Mouse (Mus musculus): Measurements from ENCODE around the gene Dlg2. TPM values are rescaled to one million over a fixed set of nuclear protein-coding genes. Genes with fewer than 3 reads are reported as not detected.

The Dlg2 gene
- total and polyA plus RNA-seq, 2 experiments from 2014 or later = 26.3 to 169 TPM

- DNase-seq (no peak), ATAC-seq (no peak)
- no peak for TF ChIP-seq CTCF (IDR thresholded peaks at IDR 0.05; ENCODE audit: low read depth)
- Histone ChIP-seq H3K9ac (no peak overlapping the region), H3K27ac (ENCODE audit: low read depth, low read length) (no peak overlapping the region), H3K27me3 (ENCODE audit: insufficient read depth, low read length) (no peaks in the 10 kb centered on the region), H3K4me3 (ENCODE audit: low read depth, low read length) (no peak overlapping the region), H3K4me1 (ENCODE audit: insufficient read depth) (0 out of 2 replicates have a peak, but pooled peaks cover 7% of the 10 kb centered on the region), H3K4me2 (ENCODE audit: low read depth) (no peak overlapping the region), H3K36me3 (ENCODE audit: insufficient read depth) (no peaks in the 10 kb centered on the region), H3K9me3 (ENCODE audit: low read length) (no peaks in the 10 kb centered on the region)
These were observed 1843.7 kb downstream of the Dlg2 start for GRCm38 (mm10) chr7:92320181-92320580.

- TF ChIP-seq CTCF (IDR thresholded peaks at IDR 0.05; ENCODE audit: low read depth) = no peak
- no peaks in the 10 kb centered on the region for H3K27me3 ChIP-seq (ENCODE audit: insufficient read depth, low read length)
- H3K9ac ChIP-seq = no peak overlapping the region
- no peaks in the 10 kb centered on the region for H3K36me3 ChIP-seq (ENCODE audit: insufficient read depth)
- H3K4me3 ChIP-seq (ENCODE audit: low read depth, low read length) = no peak overlapping the region
- H3K27ac ChIP-seq (ENCODE audit: low read depth, low read length) = no peak overlapping the region
- H3K9me3 ChIP-seq (ENCODE audit: low read length) = no peaks in the 10 kb centered on the region
- 91% methylated on average over 2 of the region's 2 CpGs for WGBS
- DNase-seq (no peak), ATAC-seq (no peak)
- H3K4me1 ChIP-seq (ENCODE audit: insufficient read depth) = no peaks in the 10 kb centered on the region
- H3K4me2 ChIP-seq (ENCODE audit: low read depth) = no peak overlapping the region
These were observed 1845.3 kb downstream of the Dlg2 start for GRCm38 (mm10) chr7:92321786-92322185.

GRCm38 (mm10) chr7:92322342-92323069, 1846.0 kb downstream of the Dlg2 start:
- H3K4me3 ChIP-seq (ENCODE audit: low read depth, low read length) = no peak overlapping the region
- no peaks in the 10 kb centered on the region for H3K4me1 ChIP-seq (ENCODE audit: insufficient read depth)
- DNase-seq = no peak
- no peaks in the 10 kb centered on the region for H3K9me3 ChIP-seq (ENCODE audit: low read length)
- no peak overlapping the region for H3K4me2 ChIP-seq (ENCODE audit: low read depth)
- H3K27me3 ChIP-seq (ENCODE audit: insufficient read depth, low read length) = no peaks in the 10 kb centered on the region
- WGBS = 66% methylated on average over 13 of the region's 13 CpGs
- H3K9ac ChIP-seq = no peak overlapping the region
- no peaks in the 10 kb centered on the region for H3K36me3 ChIP-seq (ENCODE audit: insufficient read depth)
- H3K27ac ChIP-seq (ENCODE audit: low read depth, low read length) = no peak overlapping the region
- no peak for ATAC-seq
- no peak for TF ChIP-seq CTCF (IDR thresholded peaks at IDR 0.05; ENCODE audit: low read depth)

- Histone ChIP-seq H3K36me3 (ENCODE audit: insufficient read depth) (no peaks in the 10 kb centered on the region), H3K4me3 (ENCODE audit: low read depth, low read length) (no peak overlapping the region), H3K9ac (no peak overlapping the region), H3K4me2 (ENCODE audit: low read depth) (no peak overlapping the region), H3K9me3 (ENCODE audit: low read length) (no peaks in the 10 kb centered on the region), H3K27me3 (ENCODE audit: insufficient read depth, low read length) (no peaks in the 10 kb centered on the region), H3K4me1 (ENCODE audit: insufficient read depth) (no peaks in the 10 kb centered on the region), H3K27ac (ENCODE audit: low read depth, low read length) (no peak overlapping the region)
- ATAC-seq = no peak
- WGBS = 43% methylated on average over 4 of the region's 4 CpGs
- DNase-seq = no peak
- peak; percentile 53 for TF ChIP-seq CTCF (IDR thresholded peaks at IDR 0.05; ENCODE audit: low read depth)
These were observed 1847.2 kb downstream of the Dlg2 start for GRCm38 (mm10) chr7:92323710-92324109.

- no peak for TF ChIP-seq CTCF (IDR thresholded peaks at IDR 0.05; ENCODE audit: low read depth)
- 45% methylated on average over 2 of the region's 2 CpGs for WGBS
- no peak for ATAC-seq
These were observed 1850.9 kb downstream of the Dlg2 start for GRCm38 (mm10) chr7:92327343-92327896.

GRCm38 (mm10) chr7:92333220-92333898, 1856.9 kb downstream of the Dlg2 start:
- Histone ChIP-seq H3K36me3 (ENCODE audit: insufficient read depth) (no peaks in the 10 kb centered on the region), H3K9me3 (ENCODE audit: low read length) (no peaks in the 10 kb centered on the region), H3K4me1 (ENCODE audit: insufficient read depth) (0 out of 2 replicates have a peak, but pooled peaks cover 4% of the 10 kb centered on the region), H3K9ac (no peak overlapping the region), H3K27me3 (ENCODE audit: insufficient read depth, low read length) (no peaks in the 10 kb centered on the region), H3K4me2 (ENCODE audit: low read depth) (no peak overlapping the region), H3K27ac (ENCODE audit: low read depth, low read length) (peak overlapping the region; percentile 40; the same call in 1 of the 2 replicates), H3K4me3 (ENCODE audit: low read depth, low read length) (no peak overlapping the region)
- ATAC-seq (peak; percentile 89), DNase-seq (peak; percentile 16)
- TF ChIP-seq CTCF (IDR thresholded peaks at IDR 0.05; ENCODE audit: low read depth) = no peak
- WGBS = 66% methylated on average over 5 of the region's 5 CpGs

More at GRCm38 (mm10) chr7:92327343-92327896, 1850.9 kb downstream of the Dlg2 start:
- no peak for DNase-seq
- Histone ChIP-seq H3K27me3 (ENCODE audit: insufficient read depth, low read length) (no peaks in the 10 kb centered on the region), H3K36me3 (ENCODE audit: insufficient read depth) (no peaks in the 10 kb centered on the region), H3K4me2 (ENCODE audit: low read depth) (no peak overlapping the region), H3K27ac (ENCODE audit: low read depth, low read length) (no peak overlapping the region), H3K4me3 (ENCODE audit: low read depth, low read length) (no peak overlapping the region), H3K9ac (no peak overlapping the region), H3K9me3 (ENCODE audit: low read length) (no peaks in the 10 kb centered on the region), H3K4me1 (ENCODE audit: insufficient read depth) (no peaks in the 10 kb centered on the region)

- 53% methylated on average over 3 of the region's 3 CpGs for WGBS
- Histone ChIP-seq H3K36me3 (ENCODE audit: insufficient read depth) (no peaks in the 10 kb centered on the region), H3K9me3 (ENCODE audit: low read length) (no peaks in the 10 kb centered on the region), H3K27me3 (ENCODE audit: insufficient read depth, low read length) (no peaks in the 10 kb centered on the region), H3K4me3 (ENCODE audit: low read depth, low read length) (no peak overlapping the region), H3K27ac (ENCODE audit: low read depth, low read length) (no peak overlapping the region), H3K4me2 (ENCODE audit: low read depth) (no peak overlapping the region), H3K9ac (no peak overlapping the region), H3K4me1 (ENCODE audit: insufficient read depth) (no peaks in the 10 kb centered on the region)
- DNase-seq (no peak), ATAC-seq (peak; percentile 58; the same call in 1 of the 2 replicates)
- no peak for TF ChIP-seq CTCF (IDR thresholded peaks at IDR 0.05; ENCODE audit: low read depth)
These were observed 1880.1 kb downstream of the Dlg2 start for GRCm38 (mm10) chr7:92356542-92356941.
